Mouse (Mus musculus): ENCODE data around the gene Slc6a13.

DNA sequence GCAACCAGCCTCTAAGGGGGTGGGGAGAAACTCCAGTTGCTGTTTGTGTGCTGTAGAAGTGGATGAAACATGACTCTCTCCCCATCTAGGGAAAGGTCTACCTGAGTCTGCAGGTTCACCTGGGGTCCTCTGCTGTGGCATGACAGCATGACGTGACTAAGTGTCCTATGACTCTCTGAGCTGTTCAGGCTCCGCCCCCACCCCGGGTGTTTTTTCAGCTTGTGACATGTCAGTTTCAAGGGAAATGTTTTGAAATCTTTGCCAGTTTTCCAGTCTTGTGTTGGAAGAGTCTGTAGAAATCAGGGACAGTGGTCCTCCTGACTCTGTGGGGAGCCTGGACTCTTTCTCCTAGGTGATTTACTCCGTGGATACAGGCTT is 38.5 kb downstream of the Slc6a13 start:
- TF ChIP-seq CTCF (IDR thresholded peaks at IDR 0.05; ENCODE audit: low read depth) (no peak), EP300 (IDR thresholded peaks at IDR 0.05; ENCODE audit: low read depth) (no peak)

Measured in heart, postnatal 0 days (tissue).